Mouse (Mus musculus) gastrocnemius, postnatal 25 days (tissue): ENCODE data around the gene Emcn. TPM values are rescaled to one million over a fixed set of nuclear protein-coding genes. Genes with fewer than 3 reads are reported as not detected.

Source experiments
- DNase-seq: peaks from one replicate; pipeline ENCODE4 v3.0.0; 2022
- total RNA-seq, 2 experiments: library from RNA; stranded (reverse); gene quantifications; 1 replicate in 1 of 2; 2 replicates in 1 of 2; pipeline ENCODE4 v1.2.3; 2021

Emcn gene
- total RNA-seq, 2 experiments from 2014 or later, result 10.0 to 13.9 TPM

DNA sequence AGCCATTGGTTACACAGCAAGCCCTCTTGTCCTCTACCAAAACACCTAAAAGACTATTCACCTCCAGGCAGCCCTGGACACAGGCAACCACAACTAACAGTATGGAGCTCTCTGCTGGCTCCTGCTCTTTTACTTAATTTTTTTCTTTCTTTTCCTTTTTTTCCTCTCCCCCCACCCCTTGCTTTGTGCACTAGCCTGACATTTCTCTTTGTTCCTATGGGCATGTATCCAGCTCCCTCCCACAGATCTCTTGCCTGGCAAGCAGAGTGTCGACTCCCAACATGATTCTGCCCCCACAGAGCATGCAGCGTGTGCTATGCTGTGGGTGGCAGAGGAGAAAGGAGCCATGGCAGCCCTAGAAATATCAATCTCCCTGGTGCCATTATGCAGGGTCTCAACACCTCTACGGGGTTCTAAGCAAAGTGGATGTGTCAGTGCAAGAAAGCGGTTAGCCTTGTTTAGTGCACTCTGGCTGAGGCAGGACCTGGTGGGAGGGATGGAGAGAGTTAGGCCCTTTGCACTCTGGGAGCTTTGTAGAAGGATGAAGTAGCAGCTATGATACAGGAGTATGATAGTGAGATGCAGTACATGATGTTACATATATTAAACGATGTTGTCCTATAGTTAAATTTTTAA is 74.7 kb downstream of the Emcn start:
- DNase-seq, result no peak

GRCm38 (mm10) chr3:137418636-137419035 is 77.8 kb downstream of the Emcn start:
- no peak for DNase-seq

GRCm38 (mm10) chr3:137429516-137429915 is 88.6 kb downstream of the Emcn start:
- DNase-seq, result no peak

DNA sequence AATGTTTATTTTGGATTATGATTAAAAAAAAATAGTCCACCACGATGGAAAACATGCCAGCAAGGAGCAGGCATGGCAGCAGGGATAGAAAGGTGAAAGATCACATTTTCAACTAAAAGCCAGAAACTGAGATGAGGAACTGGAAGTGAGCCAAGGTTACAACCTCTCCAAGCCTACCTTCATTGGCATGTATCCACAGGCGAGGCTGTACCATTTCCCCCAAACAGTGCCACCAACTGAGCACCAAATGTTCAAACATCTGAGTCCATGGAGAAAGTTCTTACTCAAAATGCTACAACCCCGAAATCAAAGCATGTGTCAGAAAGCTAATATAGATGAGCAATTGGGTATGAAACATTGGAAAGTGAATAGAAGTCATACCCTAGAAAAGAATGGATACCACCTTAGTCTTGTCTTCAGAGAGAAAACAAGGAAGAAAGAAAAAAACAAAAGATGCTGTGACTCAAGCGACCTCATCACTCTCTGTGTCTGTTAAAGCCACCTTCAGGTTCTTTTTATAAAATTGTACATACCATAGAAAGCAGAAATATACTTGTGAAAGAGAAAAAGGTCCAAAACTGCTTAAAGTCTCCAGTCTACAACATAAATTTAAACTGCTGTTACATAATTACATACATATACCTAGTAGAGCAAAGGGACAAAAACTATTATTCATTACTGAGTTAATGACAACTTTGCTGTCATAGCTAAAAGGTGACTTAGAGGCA is 124.2 kb downstream of the Emcn start:
- no peak for DNase-seq

- no peak for DNase-seq
Observed at GRCm38 (mm10) chr3:137465953-137466352, 125.1 kb downstream of the Emcn start.

DNA sequence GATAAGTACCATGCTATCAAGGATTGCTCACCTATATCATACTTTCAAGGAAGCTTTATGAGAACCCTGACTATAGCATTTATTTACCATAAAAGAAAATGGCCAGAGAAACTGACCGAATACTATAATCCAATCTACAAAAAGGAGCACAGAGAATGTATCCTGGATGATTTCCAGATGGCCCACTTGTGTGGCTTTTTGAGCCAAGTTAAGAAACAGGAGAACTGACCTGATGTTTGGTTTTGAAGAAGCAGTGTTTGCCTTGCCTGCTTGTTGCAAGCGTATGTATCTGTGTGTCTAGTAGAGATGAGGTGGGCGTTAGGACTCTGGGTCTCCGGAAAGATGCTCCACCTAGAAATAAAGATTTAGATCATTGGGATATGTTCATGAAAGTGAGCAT is 125.9 kb downstream of the Emcn start:
- no peak for DNase-seq

DNA sequence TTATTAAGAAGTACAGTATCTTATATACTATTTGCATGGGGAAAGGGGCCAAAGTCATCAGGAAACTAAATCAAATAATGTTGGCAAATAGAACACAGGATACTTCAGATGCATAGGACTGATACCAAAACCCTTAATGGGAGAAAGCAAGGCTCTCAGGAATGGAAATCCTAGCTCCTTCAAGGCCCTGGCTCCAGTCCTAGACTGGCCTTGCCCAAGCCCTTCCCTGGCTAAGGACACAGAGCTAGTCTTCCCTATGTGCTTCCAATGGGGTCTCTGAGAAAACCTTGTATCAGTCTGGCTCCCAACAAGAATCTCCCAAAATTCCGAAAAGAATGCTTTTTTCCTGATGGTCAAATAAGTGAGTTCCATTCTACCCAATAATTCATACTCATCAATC is 126.5 kb downstream of the Emcn start:
- no peak for DNase-seq

DNA sequence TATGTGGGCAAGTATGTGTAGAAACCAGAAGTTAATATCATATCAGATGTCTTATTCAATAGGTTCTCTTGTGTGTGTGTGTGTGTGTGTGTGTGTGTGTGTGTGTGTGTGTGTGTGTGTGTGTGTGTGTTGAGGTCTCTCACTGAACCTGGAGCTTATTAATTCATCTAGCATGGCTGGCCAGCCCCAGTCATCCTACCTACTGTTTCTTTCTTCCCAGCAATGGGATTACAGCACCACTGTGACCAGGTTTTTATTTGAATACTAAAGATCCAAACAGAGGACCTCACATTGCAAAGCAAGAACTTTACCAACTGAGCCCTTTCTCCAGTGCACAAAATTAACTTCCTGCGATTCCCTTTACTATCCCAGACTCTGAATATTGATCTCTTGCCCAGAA is 131.3 kb downstream of the Emcn start:
- DNase-seq, result no peak

- DNase-seq, result no peak
Observed at GRCm38 (mm10) chr3:137479761-137480339, 139.0 kb downstream of the Emcn start.

- no peak for DNase-seq
Observed at GRCm38 (mm10) chr3:137481157-137481556, 140.3 kb downstream of the Emcn start.
